Mouse (Mus musculus) neural tube, embryonic 14.5 days (tissue): ENCODE data around the gene Olfr1442. TPM values are rescaled to one million over a fixed set of nuclear protein-coding genes. Genes with fewer than 3 reads are reported as not detected.

ENCODE experiments used
- ATAC-seq: fragments of 200-750 bp; cut with Nextera tagmentation; 2 replicates; pipeline ENCODE4 v1.8.0; 2017; ENCODE audit warnings: low read depth, mild to moderate bottlenecking, moderate TSS enrichment, moderate library complexity
- H3K27ac ChIP-seq: fragments of 300-500 bp; sonication (generic); 2 replicates; pipeline ENCODE4 v1.5.1; 2014; ENCODE audit warnings: low read depth, mild to moderate bottlenecking, control low read depth, low read length, moderate library complexity, mixed read lengths
- H3K27me3 ChIP-seq: fragments of 300-500 bp; sonication (generic); 2 replicates; pipeline ENCODE4 v1.6.1; 2014; ENCODE audit warnings: low read length; ENCODE audit not compliant: control insufficient read depth, insufficient read depth
- H3K36me3 ChIP-seq: fragments of 300-500 bp; sonication (generic); 2 replicates; pipeline ENCODE4 v1.6.1; 2014; ENCODE audit warnings: low read length, mixed read lengths; ENCODE audit not compliant: control insufficient read depth, insufficient read depth
- H3K4me1 ChIP-seq: fragments of 300-500 bp; sonication (generic); 2 replicates; pipeline ENCODE4 v1.6.1; 2014; ENCODE audit warnings: low read length; ENCODE audit not compliant: control insufficient read depth, insufficient read depth
- H3K4me2 ChIP-seq: fragments of 300-500 bp; sonication (generic); 2 replicates; pipeline ENCODE4 v1.6.1; 2014; ENCODE audit warnings: mild to moderate bottlenecking, low read depth, low read length, control low read depth
- H3K4me3 ChIP-seq: fragments of 300-500 bp; sonication (generic); 2 replicates; pipeline ENCODE4 v1.5.1; 2014; ENCODE audit warnings: low read depth, low read length, control low read depth, mixed read lengths
- H3K9ac ChIP-seq: fragments of 300-500 bp; sonication (generic); replicated peaks from 2 replicates; pipeline ENCODE4 v1.6.1; 2014; ENCODE audit warnings: low read depth, mild to moderate bottlenecking, control low read depth, low read length, mixed read lengths
- H3K9me3 ChIP-seq: fragments of 300-500 bp; sonication (generic); 2 replicates; pipeline ENCODE4 v1.6.1; 2016; ENCODE audit warnings: low read length; ENCODE audit not compliant: control insufficient read depth
- WGBS: fragments of 180-500 bp; shearing (Covaris S2); extraction: QIAGEN DNeasy Blood & Tissue Kit; methylation state at CpG from one replicate; pipeline ENCODE4 v1.1.7; 2014; 5-methylcytosine and 5-hydroxymethylcytosine counted together
- polyA plus RNA-seq: library from polyadenylated mRNA; unstranded; fragments of >200 nt; fragmentation: Nextera tagmentation; extraction: Ambion mirVana; gene quantifications from 2 replicates; pipeline ENCODE4 v1.2.1, GENCODE M21; 2014

Olfr1442 gene
- polyA plus RNA-seq, 1 experiment from 2014 or later, result not detected

- no peaks in the 10 kb centered on the region for H3K9me3 ChIP-seq
- H3K27ac ChIP-seq, result no peak overlapping the region
- no peaks in the 10 kb centered on the region for H3K27me3 ChIP-seq
- H3K4me1 ChIP-seq, result no peaks in the 10 kb centered on the region
- no peak for ATAC-seq
- no peak overlapping the region for H3K9ac ChIP-seq
- no peaks in the 10 kb centered on the region for H3K36me3 ChIP-seq
- WGBS, result 90% methylated on average over 4 of the region's 4 CpGs
- H3K4me2 ChIP-seq, result no peak overlapping the region
- H3K4me3 ChIP-seq, result no peak overlapping the region
Observed at GRCm38 (mm10) chr19:12671051-12671450, 812 bp downstream of the Olfr1442 start.

GRCm38 (mm10) chr19:12677812-12678211 lies 7.6 kb downstream of the Olfr1442 start, which contains the start of gene Olfr1443:
Gene Olfr1443, plus strand, starts transcription at chr19:12678112.
- no peaks in the 10 kb centered on the region for H3K4me1 ChIP-seq
- no peak within 1 kb of the TSS for H3K9ac ChIP-seq
- no peaks in the 10 kb centered on the region for H3K9me3 ChIP-seq
- ATAC-seq, result no peak
- H3K4me2 ChIP-seq, result no peak within 1 kb of the TSS
- H3K27ac ChIP-seq, result no peak within 1 kb of the TSS
- H3K27me3 ChIP-seq, result no peaks in the 10 kb centered on the region
- no peaks in the 10 kb centered on the region for H3K36me3 ChIP-seq
- H3K4me3 ChIP-seq, result no peak within 1 kb of the TSS
- 74% methylated on average over 3 of the region's 3 CpGs for WGBS

DNA sequence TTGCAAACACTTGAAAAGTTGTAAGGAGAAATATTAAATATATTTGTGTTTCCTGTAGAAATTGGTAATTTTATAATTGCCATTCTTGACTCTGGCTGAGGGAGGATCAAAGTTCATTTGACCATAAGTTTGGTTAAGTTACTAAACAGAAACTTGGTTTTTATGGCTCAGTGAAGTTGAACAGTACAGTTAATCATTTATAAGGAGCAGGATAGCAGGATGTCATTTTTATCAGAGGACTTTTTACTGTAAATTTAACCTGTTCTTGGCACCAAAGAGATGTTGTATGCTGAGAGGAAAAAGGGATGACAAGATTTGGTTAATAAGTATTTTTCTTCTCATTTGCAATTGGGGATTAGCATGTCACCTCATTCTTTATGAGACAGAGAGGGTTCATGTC lies 14.4 kb downstream of the Olfr1442 start:
- Histone ChIP-seq H3K9ac (no peak overlapping the region), H3K4me3 (no peak overlapping the region), H3K9me3 (no peaks in the 10 kb centered on the region), H3K36me3 (no peaks in the 10 kb centered on the region), H3K27ac (no peak overlapping the region), H3K27me3 (no peaks in the 10 kb centered on the region), H3K4me1 (no peaks in the 10 kb centered on the region), H3K4me2 (no peak overlapping the region)
- ATAC-seq, result no peak

GRCm38 (mm10) chr19:12685231-12685630 lies 15.0 kb downstream of the Olfr1442 start:
- Histone ChIP-seq H3K9ac (no peak overlapping the region), H3K4me2 (no peak overlapping the region)

GRCm38 (mm10) chr19:12695590-12695989 lies 25.4 kb downstream of the Olfr1442 start, which contains the start of gene Keg1:
Gene Keg1, plus strand, starts transcription at chr19:12695786.
- 84% methylated on average over 3 of the region's 3 CpGs for WGBS
- H3K27ac ChIP-seq, result no peak within 1 kb of the TSS
- H3K36me3 ChIP-seq, result no peaks in the 10 kb centered on the region
- H3K9me3 ChIP-seq, result no peaks in the 10 kb centered on the region
- H3K4me2 ChIP-seq, result no peak within 1 kb of the TSS
- no peaks in the 10 kb centered on the region for H3K27me3 ChIP-seq
- no peak within 1 kb of the TSS for H3K9ac ChIP-seq
- no peak for ATAC-seq
- no peak within 1 kb of the TSS for H3K4me3 ChIP-seq
- no peaks in the 10 kb centered on the region for H3K4me1 ChIP-seq

More at GRCm38 (mm10) chr19:12685231-12685630, 15.0 kb downstream of the Olfr1442 start:
- Histone ChIP-seq H3K36me3 (no peaks in the 10 kb centered on the region), H3K27me3 (no peaks in the 10 kb centered on the region), H3K27ac (no peak overlapping the region), H3K9me3 (no peaks in the 10 kb centered on the region), H3K4me1 (no peaks in the 10 kb centered on the region), H3K4me3 (no peak overlapping the region)
- no peak for ATAC-seq

DNA sequence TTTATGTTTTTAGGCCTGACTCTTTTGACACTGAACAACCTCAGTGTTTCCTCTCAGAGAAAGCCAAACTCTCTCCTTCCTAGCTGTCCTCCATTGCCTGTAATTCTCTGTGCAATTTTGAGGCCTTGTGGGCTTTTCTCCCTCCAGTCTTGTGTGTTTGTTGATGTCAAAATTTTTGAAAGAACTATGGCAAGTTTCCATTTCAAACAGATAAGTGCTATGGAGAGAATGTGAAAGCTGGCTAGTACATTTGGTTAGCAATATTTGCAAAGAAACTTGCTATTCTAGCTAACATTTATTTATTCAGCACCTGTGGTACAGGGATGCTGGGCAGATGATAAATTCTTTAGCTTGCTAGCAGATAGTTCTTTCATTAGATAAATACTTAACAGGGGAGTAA lies 26.0 kb downstream of the Olfr1442 start:
- no peak for ATAC-seq
- H3K36me3 ChIP-seq, result no peaks in the 10 kb centered on the region
- H3K27ac ChIP-seq, result no peak overlapping the region

GRCm38 (mm10) chr19:12708458-12708857 lies 38.2 kb downstream of the Olfr1442 start:
- Histone ChIP-seq H3K4me1 (no peaks in the 10 kb centered on the region), H3K4me2 (no peak overlapping the region), H3K27ac (no peak overlapping the region), H3K9me3 (no peaks in the 10 kb centered on the region), H3K9ac (no peak overlapping the region), H3K4me3 (no peak overlapping the region), H3K27me3 (no peaks in the 10 kb centered on the region), H3K36me3 (no peaks in the 10 kb centered on the region)
- 87% methylated on average over 2 of the region's 2 CpGs for WGBS
- no peak for ATAC-seq

More for the DNA sequence above, 26.0 kb downstream of the Olfr1442 start:
- H3K4me3 ChIP-seq, result no peak overlapping the region
- H3K9me3 ChIP-seq, result no peaks in the 10 kb centered on the region
- H3K4me1 ChIP-seq, result no peaks in the 10 kb centered on the region
- no peak overlapping the region for H3K9ac ChIP-seq
- no peak overlapping the region for H3K4me2 ChIP-seq
- H3K27me3 ChIP-seq, result no peaks in the 10 kb centered on the region

DNA sequence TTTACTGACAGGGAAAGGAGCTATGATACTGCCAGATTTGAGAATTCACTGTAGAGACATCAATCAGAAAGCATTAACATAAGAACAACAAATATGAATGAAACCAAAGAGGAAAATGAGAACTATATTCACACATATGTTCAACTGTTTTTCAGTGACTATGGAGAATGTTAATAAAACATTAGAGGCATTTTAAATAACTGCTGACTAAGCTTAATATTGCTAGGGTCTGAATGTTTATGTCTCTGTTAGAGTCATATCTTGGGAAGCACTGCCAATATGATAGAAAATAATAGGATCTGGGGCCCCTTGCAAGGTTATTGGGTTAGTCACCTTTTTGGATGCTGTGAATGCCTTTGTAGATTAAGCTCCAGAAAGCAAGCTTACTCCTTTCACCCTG lies 38.7 kb downstream of the Olfr1442 start:
- ATAC-seq, result no peak
- Histone ChIP-seq H3K27ac (no peak overlapping the region), H3K4me3 (no peak overlapping the region), H3K9me3 (no peaks in the 10 kb centered on the region), H3K36me3 (no peaks in the 10 kb centered on the region), H3K27me3 (no peaks in the 10 kb centered on the region), H3K4me2 (no peak overlapping the region), H3K9ac (no peak overlapping the region), H3K4me1 (no peaks in the 10 kb centered on the region)

DNA sequence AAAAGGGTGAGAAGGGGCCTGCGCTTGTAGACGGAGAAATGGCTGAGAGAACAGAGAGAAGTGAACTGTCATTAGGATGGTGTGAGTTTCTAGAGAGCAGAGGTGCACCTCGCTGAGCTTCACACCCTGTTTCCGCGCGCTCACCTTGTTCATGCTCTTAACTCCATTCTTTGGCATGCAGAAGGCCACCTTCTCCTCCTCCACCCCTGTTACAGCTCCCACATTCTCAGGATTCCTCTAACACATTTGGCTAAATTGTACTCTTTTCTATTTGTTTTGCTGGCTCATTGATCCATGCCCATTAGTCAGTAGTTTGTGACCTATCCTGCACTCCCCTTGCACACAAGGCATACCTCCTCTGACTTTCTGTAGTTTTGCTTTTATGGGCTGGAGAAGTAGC lies 49.0 kb downstream of the Olfr1442 start:
- 91% methylated on average over 6 of the region's 6 CpGs for WGBS
- Histone ChIP-seq H3K27me3 (no peaks in the 10 kb centered on the region), H3K36me3 (no peaks in the 10 kb centered on the region), H3K4me1 (no peaks in the 10 kb centered on the region), H3K4me3 (no peak overlapping the region), H3K27ac (no peak overlapping the region), H3K9me3 (no peaks in the 10 kb centered on the region), H3K9ac (no peak overlapping the region), H3K4me2 (no peak overlapping the region)
- ATAC-seq, result no peak

DNA sequence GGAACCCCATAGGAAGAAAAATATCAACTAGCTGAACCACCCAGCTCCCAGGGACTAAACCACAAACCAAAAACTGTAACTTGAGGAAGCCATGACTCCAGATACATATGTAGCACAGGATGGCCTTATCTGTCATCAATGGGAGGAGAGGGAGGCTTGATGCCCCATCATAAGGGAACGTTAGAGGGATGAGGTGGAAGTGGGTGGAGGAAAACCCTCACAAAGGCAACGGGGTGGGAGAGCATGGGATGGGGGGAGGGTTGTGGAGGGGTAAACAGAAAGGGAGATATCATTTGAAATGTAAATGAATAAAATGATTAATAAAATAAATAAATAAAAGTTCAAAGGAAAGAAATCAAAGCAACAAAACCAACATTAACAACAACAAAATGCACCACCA lies 50.2 kb downstream of the Olfr1442 start:
- no peak overlapping the region for H3K27ac ChIP-seq
- no peak for ATAC-seq
- no peaks in the 10 kb centered on the region for H3K36me3 ChIP-seq
- WGBS, result 73% methylated on average over 2 of the region's 2 CpGs
- no peaks in the 10 kb centered on the region for H3K9me3 ChIP-seq
- no peaks in the 10 kb centered on the region for H3K4me1 ChIP-seq
- no peak overlapping the region for H3K9ac ChIP-seq
- H3K27me3 ChIP-seq, result no peaks in the 10 kb centered on the region
- no peak overlapping the region for H3K4me2 ChIP-seq
- H3K4me3 ChIP-seq, result no peak overlapping the region
